Mouse (Mus musculus): Measurements from ENCODE around the gene Fam107a. TPM values are rescaled to one million over a fixed set of nuclear protein-coding genes. Genes with fewer than 3 reads are reported as not detected.

The Fam107a gene
- polyA plus RNA-seq (2015; fragmentation: Nextera tagmentation; extraction: Ambion mirVana), result 0.43 and 0.44 TPM in 2 replicates

DNA sequence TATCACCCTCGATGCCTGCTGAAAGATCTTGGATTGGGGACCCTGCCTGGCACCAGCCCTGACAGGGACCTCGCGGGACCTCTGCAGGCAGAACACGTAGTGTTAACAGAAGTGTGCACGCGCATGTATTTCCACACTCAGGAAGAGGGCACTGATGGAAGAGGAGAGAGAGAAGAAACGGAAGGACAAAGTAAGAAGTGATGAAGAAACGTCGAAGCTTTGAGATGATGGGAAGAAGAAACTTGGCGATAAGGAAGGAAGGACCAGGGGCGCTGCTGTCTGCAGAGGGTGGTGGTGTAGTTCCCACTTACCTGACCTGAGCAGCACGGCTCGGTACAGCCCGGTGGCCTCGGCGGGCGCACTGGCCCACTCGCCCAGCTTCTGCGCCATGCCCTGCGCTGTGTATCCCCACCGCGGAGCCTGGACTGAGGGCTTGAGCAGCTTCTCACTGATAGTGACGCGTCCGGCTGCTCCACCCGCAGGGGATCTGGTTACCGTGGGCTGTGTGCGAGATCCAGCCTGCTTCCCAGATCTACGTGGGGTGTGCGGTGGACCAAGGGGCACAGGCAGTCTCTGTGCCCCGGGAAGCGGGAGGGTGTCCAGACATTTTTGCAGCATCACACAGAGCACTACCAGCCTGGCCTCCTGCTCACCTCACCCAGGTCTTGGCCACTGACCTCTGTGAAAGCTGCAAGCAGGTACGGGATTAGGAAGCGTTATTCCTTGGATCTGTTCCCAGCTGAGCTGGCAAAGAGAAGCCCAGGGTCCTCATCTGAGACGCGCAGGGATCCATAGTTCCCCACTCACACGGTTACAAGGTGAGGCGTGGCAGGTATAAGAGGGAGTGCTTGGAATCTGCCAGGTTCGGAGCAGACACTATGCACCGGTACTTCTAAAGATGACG is at the start of gene Fam107a:
Gene Fam107a, minus strand, starts transcription at position 830 of the 904 bp plus-strand sequence.
- peaks cover 5% of the 10 kb centered on the region; the same call in 1 of the 2 replicates for H3K4me1 ChIP-seq (replicated peaks)
- no peak within 1 kb of the TSS for H3K9ac ChIP-seq
- peak within 1 kb of the TSS; percentile 58 for H3K4me2 ChIP-seq (replicated peaks)
- 8% methylated on average over 41 of the region's 41 CpGs for WGBS
- H3K4me3 ChIP-seq (replicated peaks), result peak within 1 kb of the TSS; percentile 22
- peak; percentile 34; the same call in 1 of the 2 replicates for ATAC-seq
- no peaks in the 10 kb centered on the region for H3K36me3 ChIP-seq
- H3K9me3 ChIP-seq, result no peaks in the 10 kb centered on the region
- H3K27ac ChIP-seq, result no peak within 1 kb of the TSS
- H3K27me3 ChIP-seq (replicated peaks), result peaks cover 36% of the 10 kb centered on the region

DNA sequence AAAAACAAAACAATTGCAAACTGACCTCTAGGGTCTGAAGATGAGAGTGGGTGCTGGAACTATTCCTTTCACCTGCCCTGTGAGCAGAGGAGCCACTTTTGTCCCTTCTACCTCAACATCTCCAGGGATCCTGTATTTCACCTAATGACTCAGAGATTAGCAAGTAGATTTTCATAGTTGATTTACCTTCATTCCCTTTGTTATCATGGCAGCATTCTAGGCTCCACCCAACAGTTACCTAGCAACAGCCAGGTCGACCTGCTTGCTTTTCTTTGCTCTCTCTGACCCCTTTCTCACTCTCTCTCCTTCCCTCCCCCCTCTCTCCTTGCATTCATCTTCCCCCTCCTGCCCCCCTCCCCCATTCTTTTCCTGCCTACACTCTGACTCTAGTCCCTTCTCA is 49.3 kb upstream of the Fam107a start:
- H3K27ac ChIP-seq, result no peak overlapping the region
- no peak overlapping the region for H3K9ac ChIP-seq
- H3K9me3 ChIP-seq, result no peaks in the 10 kb centered on the region
- H3K4me2 ChIP-seq (replicated peaks), result no peak overlapping the region; the same call in 1 of the 2 replicates
- H3K27me3 ChIP-seq (replicated peaks), result no peaks in the 10 kb centered on the region
- no peaks in the 10 kb centered on the region for H3K36me3 ChIP-seq
- 4% methylated on average over 1 of the region's 1 CpGs for WGBS
- peak; percentile 27 for ATAC-seq
- no peaks in the 10 kb centered on the region for H3K4me1 ChIP-seq (replicated peaks)
- no peak overlapping the region for H3K4me3 ChIP-seq (replicated peaks)

DNA sequence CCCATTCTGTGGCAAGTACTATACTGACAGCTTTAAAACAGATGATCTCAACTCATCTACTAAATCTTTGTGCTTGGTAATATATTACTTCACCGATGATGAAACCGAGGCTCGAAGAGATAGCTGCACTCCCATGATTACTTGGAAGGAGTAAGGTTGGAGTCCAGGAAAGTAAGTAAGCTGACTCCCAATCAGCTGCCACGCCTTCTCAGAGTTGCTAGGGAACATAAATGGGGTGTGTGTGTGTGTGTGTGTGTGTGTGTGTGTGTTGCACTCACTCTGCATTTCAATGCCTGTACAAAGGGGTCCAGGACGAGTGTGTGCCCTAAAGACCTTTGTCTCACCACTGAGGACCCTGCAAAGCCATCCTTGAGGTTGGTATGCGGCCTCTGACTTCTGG is 48.0 kb upstream of the Fam107a start:
- no peak overlapping the region for H3K4me2 ChIP-seq (replicated peaks)
- H3K9me3 ChIP-seq, result no peaks in the 10 kb centered on the region
- WGBS, result 62% methylated on average over 6 of the region's 6 CpGs
- no peak overlapping the region for H3K4me3 ChIP-seq (replicated peaks)
- no peaks in the 10 kb centered on the region for H3K4me1 ChIP-seq (replicated peaks)
- H3K9ac ChIP-seq, result no peak overlapping the region
- no peaks in the 10 kb centered on the region for H3K36me3 ChIP-seq
- peak; percentile 65 for ATAC-seq
- no peak overlapping the region for H3K27ac ChIP-seq
- H3K27me3 ChIP-seq (replicated peaks), result no peaks in the 10 kb centered on the region

- H3K4me1 ChIP-seq (replicated peaks), result no peaks in the 10 kb centered on the region
- no peaks in the 10 kb centered on the region for H3K36me3 ChIP-seq
- 62% methylated on average over 9 of the region's 9 CpGs for WGBS
- peak; percentile 83 for ATAC-seq
- no peak overlapping the region for H3K9ac ChIP-seq
- H3K4me2 ChIP-seq (replicated peaks), result no peak overlapping the region
- H3K9me3 ChIP-seq, result no peaks in the 10 kb centered on the region
- no peaks in the 10 kb centered on the region for H3K27me3 ChIP-seq (replicated peaks)
- no peak overlapping the region for H3K4me3 ChIP-seq (replicated peaks)
- H3K27ac ChIP-seq, result 0 out of 2 replicates have a peak overlapping the region, but pooled peaks have one; percentile 14
Observed at GRCm38 (mm10) chr14:8356836-8357235, 39.0 kb upstream of the Fam107a start.

GRCm38 (mm10) chr14:8355999-8356501 is 38.2 kb upstream of the Fam107a start:
- Histone ChIP-seq H3K4me1 (replicated peaks) (no peaks in the 10 kb centered on the region), H3K36me3 (no peaks in the 10 kb centered on the region), H3K27ac (no peak overlapping the region), H3K27me3 (replicated peaks) (no peaks in the 10 kb centered on the region), H3K4me2 (replicated peaks) (no peak overlapping the region), H3K9me3 (no peaks in the 10 kb centered on the region), H3K4me3 (replicated peaks) (no peak overlapping the region), H3K9ac (no peak overlapping the region)
- peak; percentile 89 for ATAC-seq
- 26% methylated on average over 6 of the region's 6 CpGs for WGBS

DNA sequence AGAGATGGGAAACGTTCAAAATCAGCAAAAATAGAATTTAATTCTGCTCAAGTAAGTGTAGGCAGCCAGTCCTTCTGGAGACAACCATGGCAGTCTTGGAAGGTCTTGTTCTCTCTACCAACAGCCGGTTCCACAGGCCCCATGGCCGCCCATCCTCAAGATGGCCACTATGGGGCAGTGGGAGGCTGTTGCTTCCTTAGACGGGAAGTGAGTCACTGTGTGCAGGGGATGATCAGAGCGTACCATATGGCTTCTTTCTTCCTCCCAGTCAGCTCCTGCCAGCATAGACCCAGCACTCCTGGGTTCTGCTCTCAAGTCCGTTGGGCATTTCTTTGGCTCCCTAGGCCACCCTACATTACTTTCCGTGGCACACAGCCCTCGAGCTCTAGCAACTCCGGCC is 31.1 kb upstream of the Fam107a start:
- no peak overlapping the region for H3K4me3 ChIP-seq (replicated peaks)
- WGBS, result 72% methylated on average over 9 of the region's 9 CpGs
- ATAC-seq, result no peak
- H3K4me1 ChIP-seq (replicated peaks), result no peaks in the 10 kb centered on the region
- H3K9ac ChIP-seq, result no peak overlapping the region
- no peaks in the 10 kb centered on the region for H3K36me3 ChIP-seq
- H3K9me3 ChIP-seq, result no peaks in the 10 kb centered on the region
- H3K27ac ChIP-seq, result no peak overlapping the region
- H3K27me3 ChIP-seq (replicated peaks), result no peaks in the 10 kb centered on the region
- no peak overlapping the region for H3K4me2 ChIP-seq (replicated peaks)

- H3K4me3 ChIP-seq (replicated peaks), result no peak overlapping the region
- no peaks in the 10 kb centered on the region for H3K27me3 ChIP-seq (replicated peaks)
- no peak overlapping the region for H3K4me2 ChIP-seq (replicated peaks)
- H3K4me1 ChIP-seq (replicated peaks), result no peaks in the 10 kb centered on the region
- ATAC-seq, result peak; percentile 50
- 23% methylated on average over 7 of the region's 7 CpGs for WGBS
- no peak overlapping the region for H3K9ac ChIP-seq
- no peaks in the 10 kb centered on the region for H3K9me3 ChIP-seq
- no peak overlapping the region for H3K27ac ChIP-seq
- H3K36me3 ChIP-seq, result no peaks in the 10 kb centered on the region
Observed at GRCm38 (mm10) chr14:8346255-8346997, 28.6 kb upstream of the Fam107a start.

DNA sequence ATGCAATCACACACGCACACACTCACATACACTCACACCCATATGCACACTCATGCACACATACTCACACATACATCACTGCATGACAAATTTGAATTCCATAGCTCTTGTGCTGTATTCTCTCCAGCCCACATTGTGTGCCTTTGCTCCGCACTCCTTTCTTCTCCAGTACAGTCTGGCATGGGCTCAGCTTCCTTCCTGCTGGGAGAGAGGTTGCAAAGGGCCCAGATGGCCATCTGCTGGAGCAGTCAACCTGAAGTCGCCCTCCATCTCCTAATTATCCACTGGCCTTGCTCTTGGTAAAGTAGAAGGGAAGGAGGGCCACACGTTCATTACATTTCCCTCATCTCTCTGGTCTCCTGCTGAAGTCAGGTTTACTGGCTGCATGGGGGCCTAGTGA is 27.7 kb upstream of the Fam107a start:
- no peaks in the 10 kb centered on the region for H3K9me3 ChIP-seq
- H3K27me3 ChIP-seq (replicated peaks), result no peaks in the 10 kb centered on the region
- H3K36me3 ChIP-seq, result no peaks in the 10 kb centered on the region
- H3K4me3 ChIP-seq (replicated peaks), result no peak overlapping the region
- ATAC-seq, result no peak
- H3K4me2 ChIP-seq (replicated peaks), result no peak overlapping the region
- H3K27ac ChIP-seq, result no peak overlapping the region
- no peak overlapping the region for H3K9ac ChIP-seq
- WGBS, result 83% methylated on average over 4 of the region's 4 CpGs
- no peaks in the 10 kb centered on the region for H3K4me1 ChIP-seq (replicated peaks)

GRCm38 (mm10) chr14:8342509-8343106 is 24.8 kb upstream of the Fam107a start:
- Histone ChIP-seq H3K27me3 (replicated peaks) (no peaks in the 10 kb centered on the region), H3K36me3 (no peaks in the 10 kb centered on the region), H3K4me2 (replicated peaks) (no peak overlapping the region), H3K9me3 (no peaks in the 10 kb centered on the region), H3K27ac (no peak overlapping the region), H3K9ac (no peak overlapping the region), H3K4me3 (replicated peaks) (no peak overlapping the region), H3K4me1 (replicated peaks) (no peaks in the 10 kb centered on the region)
- WGBS, result 67% methylated on average over 5 of the region's 5 CpGs
- ATAC-seq, result no peak

DNA sequence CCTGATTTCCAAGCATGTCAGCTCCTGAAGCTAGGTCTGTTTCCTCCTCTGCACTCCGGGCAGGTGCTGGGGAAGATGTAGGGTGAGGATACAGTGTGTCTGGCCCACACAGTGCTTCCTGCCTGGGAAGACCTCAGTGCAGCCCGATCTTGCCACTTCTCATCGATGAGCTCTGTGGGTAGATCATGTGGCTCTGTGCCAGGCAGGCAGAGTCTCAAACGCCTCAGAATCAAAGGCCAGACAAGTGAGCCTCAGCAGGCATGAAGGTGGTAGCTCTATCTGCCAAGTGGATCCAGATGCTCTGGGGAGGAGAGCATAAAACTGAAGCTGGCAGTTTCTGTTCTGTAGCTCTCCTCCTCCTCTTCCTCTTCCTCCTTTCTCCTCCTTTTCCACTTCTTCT is 22.4 kb upstream of the Fam107a start:
- no peak overlapping the region for H3K4me2 ChIP-seq (replicated peaks)
- no peak overlapping the region for H3K9ac ChIP-seq
- no peaks in the 10 kb centered on the region for H3K9me3 ChIP-seq
- no peak overlapping the region for H3K27ac ChIP-seq
- no peaks in the 10 kb centered on the region for H3K27me3 ChIP-seq (replicated peaks)
- H3K36me3 ChIP-seq, result no peaks in the 10 kb centered on the region
- no peak overlapping the region for H3K4me3 ChIP-seq (replicated peaks)
- WGBS, result 71% methylated on average over 4 of the region's 4 CpGs
- H3K4me1 ChIP-seq (replicated peaks), result no peaks in the 10 kb centered on the region
- no peak for ATAC-seq

- H3K36me3 ChIP-seq, result no peaks in the 10 kb centered on the region
- H3K4me3 ChIP-seq (replicated peaks), result no peak overlapping the region
- 28% methylated on average over 10 of the region's 10 CpGs for WGBS
- no peaks in the 10 kb centered on the region for H3K4me1 ChIP-seq (replicated peaks)
- ATAC-seq, result peak; percentile 14; the same call in 1 of the 2 replicates
- H3K4me2 ChIP-seq (replicated peaks), result no peak overlapping the region
- no peak overlapping the region for H3K27ac ChIP-seq
- H3K9ac ChIP-seq, result no peak overlapping the region
- no peaks in the 10 kb centered on the region for H3K27me3 ChIP-seq (replicated peaks)
- no peaks in the 10 kb centered on the region for H3K9me3 ChIP-seq
Observed at GRCm38 (mm10) chr14:8335947-8336346, 18.1 kb upstream of the Fam107a start.

DNA sequence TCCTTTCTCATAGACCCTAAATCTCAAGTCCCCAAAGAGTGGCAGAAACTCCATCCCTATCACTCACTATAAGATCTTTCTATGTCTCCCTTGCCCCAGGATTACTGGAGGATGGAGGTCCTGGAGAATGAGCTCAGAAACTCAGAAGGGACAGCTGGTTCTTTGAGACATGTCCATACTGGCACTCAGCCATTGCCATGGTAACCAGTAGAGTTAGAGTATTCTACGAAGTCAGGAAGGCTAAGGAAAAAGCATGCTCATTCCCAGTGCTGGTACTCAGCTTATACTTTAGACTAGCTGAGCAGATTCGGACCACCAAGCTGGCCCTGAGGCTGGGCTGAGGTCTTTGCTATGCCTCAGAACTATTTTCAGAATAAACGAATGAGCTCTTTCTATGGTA is 16.7 kb upstream of the Fam107a start:
- Histone ChIP-seq H3K9ac (no peak overlapping the region), H3K27ac (no peak overlapping the region), H3K4me3 (replicated peaks) (no peak overlapping the region), H3K27me3 (replicated peaks) (no peaks in the 10 kb centered on the region), H3K4me1 (replicated peaks) (no peaks in the 10 kb centered on the region), H3K36me3 (no peaks in the 10 kb centered on the region), H3K9me3 (no peaks in the 10 kb centered on the region), H3K4me2 (replicated peaks) (no peak overlapping the region)
- WGBS, result 75% methylated on average over 3 of the region's 3 CpGs
- no peak for ATAC-seq
